Mouse (Mus musculus): ENCODE data around the gene Acsf2.

GRCm38 (mm10) chr11:94566534-94566933, 35.1 kb downstream of the Acsf2 start:
- TF ChIP-seq CTCF (IDR thresholded peaks at IDR 0.05; ENCODE audit: extremely low read depth, insufficient read length, insufficient replicate concordance, low read depth, low read length) = no peak
- no peak for TF ChIP-seq POLR2A (IDR thresholded peaks at IDR 0.05; ENCODE audit: low read depth, low read length)
